Comparison of ENCODE assay signal across 9 mouse cellular contexts in genomic region chr15:95693759-95694158, GRCm38 (mm10). TPM values are rescaled to one million over a fixed set of nuclear protein-coding genes. Genes with fewer than 3 reads are reported as not detected.
A peak's percentile ranks its signal among the peaks of the same experiment; 100 is the strongest.
DNase-seq lines count a peak whose midpoint lies in the region; ATAC-seq lines count a peak whose summit lies in the region.
"Had no signal": no experiment of that assay in that cellular context is flagged by ENCODE, and none has a peak within 500 bp of the region (broad histone marks: within the 10 kb centered on the region; RNA-seq: fewer than 3 reads in every experiment).

No protein-coding gene starts in this region.

- 92% methylated on average over 3 of the region's 3 CpGs for WGBS in midbrain, embryonic 14.5 days
- 95% methylated on average over 3 of the region's 3 CpGs for WGBS in midbrain, embryonic 16.5 days
- WGBS in forebrain, embryonic 12.5 days, result 93% methylated on average over 3 of the region's 3 CpGs

- H3K4me3 ChIP-seq in midbrain, embryonic 14.5 days (replicated peaks; ENCODE audit: low read depth, low read length), result no peak overlapping the region
- H3K4me3 ChIP-seq in midbrain, embryonic 16.5 days (ENCODE audit: low read depth, low read length), result no peak overlapping the region
- no peak overlapping the region for H3K4me3 ChIP-seq in forebrain, embryonic 12.5 days (replicated peaks)
- H3K4me3 ChIP-seq: hindbrain, embryonic 10.5 days had no signal

- H3K4me2 ChIP-seq in midbrain, embryonic 14.5 days (ENCODE audit: low read length), result no peak overlapping the region
- no peak overlapping the region for H3K4me2 ChIP-seq in midbrain, embryonic 16.5 days (ENCODE audit: low read length)
- no peak overlapping the region for H3K4me2 ChIP-seq in forebrain, embryonic 12.5 days

- peak; percentile 30 to 52 for DNase-seq in frontal cortex, postnatal 36 days (ENCODE audit: low spot score in 2 of 2)
- DNase-seq in midbrain, embryonic 14.5 days, result peak; percentile 27
- peak; percentile 42 for DNase-seq in layer of hippocampus, adult 9-11 months
- DNase-seq in urinary bladder, postnatal 14 days (ENCODE audit: low spot score), result no peak
- DNase-seq in ovary, postnatal 36 days (ENCODE audit: low spot score), result no peak

- no peaks in the 10 kb centered on the region; the same call in 1 of the 2 replicates for H3K27me3 ChIP-seq in midbrain, embryonic 14.5 days (ENCODE audit: control insufficient read depth, insufficient read depth, low read length)
- H3K27me3 ChIP-seq in midbrain, embryonic 16.5 days (ENCODE audit: control insufficient read depth, insufficient read depth, low read depth, low read length), result peaks cover 5% of the 10 kb centered on the region; the same call in 1 of the 2 replicates
- peaks cover 39% of the 10 kb centered on the region for H3K27me3 ChIP-seq in forebrain, embryonic 12.5 days

- H3K36me3 ChIP-seq in midbrain, embryonic 14.5 days (ENCODE audit: control insufficient read depth, insufficient read depth, low read length), result no peaks in the 10 kb centered on the region
- H3K36me3 ChIP-seq in midbrain, embryonic 16.5 days (ENCODE audit: control insufficient read depth, insufficient read depth, low read length), result no peaks in the 10 kb centered on the region
- no peaks in the 10 kb centered on the region for H3K36me3 ChIP-seq in forebrain, embryonic 12.5 days (replicated peaks)
- H3K36me3 ChIP-seq: hindbrain, embryonic 10.5 days had no signal

- no peak overlapping the region for H3K27ac ChIP-seq in midbrain, embryonic 14.5 days (replicated peaks; ENCODE audit: low read depth, low read length)
- no peak overlapping the region for H3K27ac ChIP-seq in midbrain, embryonic 16.5 days (ENCODE audit: low read length)
- H3K27ac ChIP-seq in forebrain, embryonic 12.5 days, result no peak overlapping the region
- H3K27ac ChIP-seq: hindbrain, embryonic 10.5 days had no signal

- no peak for ATAC-seq in frontal cortex, adult (ENCODE audit: low TSS enrichment)
- no peak for ATAC-seq in midbrain, embryonic 14.5 days (ENCODE audit: low FRiP score, low TSS enrichment)
- ATAC-seq in midbrain, embryonic 16.5 days, result no peak
- no peak for ATAC-seq in forebrain, embryonic 12.5 days (ENCODE audit: low FRiP score)

- H3K4me1 ChIP-seq in midbrain, embryonic 14.5 days (ENCODE audit: control insufficient read depth, insufficient read depth, low read length), result peaks cover 7% of the 10 kb centered on the region; the same call in 1 of the 2 replicates
- peaks cover 7% of the 10 kb centered on the region for H3K4me1 ChIP-seq in midbrain, embryonic 16.5 days (ENCODE audit: control insufficient read depth, insufficient read depth, low read length)
- H3K4me1 ChIP-seq in forebrain, embryonic 12.5 days, result peaks cover 11% of the 10 kb centered on the region

- H3K9ac ChIP-seq in midbrain, embryonic 14.5 days (replicated peaks; ENCODE audit: low read length), result no peak overlapping the region
- no peak overlapping the region for H3K9ac ChIP-seq in midbrain, embryonic 16.5 days (ENCODE audit: low read depth, low read length)
- no peak overlapping the region for H3K9ac ChIP-seq in forebrain, embryonic 12.5 days

- peaks cover 5% of the 10 kb centered on the region for H3K9me3 ChIP-seq in midbrain, embryonic 14.5 days (ENCODE audit: control insufficient read depth, low read length)
- no peaks in the 10 kb centered on the region for H3K9me3 ChIP-seq in midbrain, embryonic 16.5 days (replicated peaks; ENCODE audit: control insufficient read depth, low read length, poor library complexity, severe bottlenecking)
- H3K9me3 ChIP-seq in forebrain, embryonic 12.5 days, result no peaks in the 10 kb centered on the region

RNA-seq across cellular contexts. Expression of gene Dbx2, which starts 38.0 kb away (rescaled TPM):
- 3.1 and 9.0 TPM in 2 replicates for polyA plus RNA-seq in midbrain, embryonic 14.5 days (2014; fragmentation: Nextera tagmentation; extraction: Ambion mirVana)
- 7.8 and 12.2 TPM in 2 replicates for polyA plus RNA-seq in midbrain, embryonic 16.5 days (2015; fragmentation: Nextera tagmentation; extraction: Ambion mirVana)
- 0.60 and 0.95 TPM in 2 replicates for polyA plus RNA-seq in forebrain, embryonic 12.5 days (2016; fragmentation: Nextera tagmentation; extraction: Ambion mirVana)

Comparison
In these comparisons a context has a peak if more than half of its experiments do, and no peak if none do; other contexts are left out.
1. DNase-seq: peak in frontal cortex, postnatal 36 days (2 of 2), midbrain, embryonic 14.5 days (single experiment) and layer of hippocampus, adult 9-11 months (single experiment); none in urinary bladder, postnatal 14 days (single experiment) and ovary, postnatal 36 days (single experiment).